Mouse (Mus musculus): ENCODE measurements at regions not wholly inside any gene's neighbourhood (a gene's known extent, or its start where the extent isn't known, plus 50 kb on each side); places are given as distances from the start of the nearest gene placed in this dataset.
A peak's percentile ranks its signal among the peaks of the same experiment; 100 is the strongest.

- Histone ChIP-seq H3K4me1 (ENCODE audit: control insufficient read depth, insufficient read depth) (0 out of 2 replicates have a peak, but pooled peaks cover 5% of the 10 kb centered on the region), H3K27ac (ENCODE audit: low read depth) (no peak overlapping the region), H3K27me3 (ENCODE audit: control insufficient read depth, insufficient read depth, low read length) (no peaks in the 10 kb centered on the region), H3K36me3 (replicated peaks; ENCODE audit: control insufficient read depth, insufficient read depth, low read length) (no peaks in the 10 kb centered on the region), H3K4me3 (ENCODE audit: low read depth, low read length) (no peak overlapping the region), H3K9ac (replicated peaks; ENCODE audit: low read depth, low read length) (no peak overlapping the region), H3K4me2 (ENCODE audit: low read depth, low read length) (peak overlapping the region; percentile 47), H3K9me3 (replicated peaks; ENCODE audit: control insufficient read depth, low read length) (no peaks in the 10 kb centered on the region)
- ATAC-seq (ENCODE audit: insufficient read depth, low read depth): no peak
- TF ChIP-seq CTCF (IDR thresholded peaks at IDR 0.05; ENCODE audit: low read depth): no peak
- no peak for TF ChIP-seq EP300 (IDR thresholded peaks at IDR 0.05; ENCODE audit: low read depth)
- DNase-seq (ENCODE audit: low spot score): no peak
- 59% methylated on average over 6 of the region's 6 CpGs for WGBS
Observed at GRCm38 (mm10) chr17:83287381-83288142, 63.2 kb upstream of the Eml4 start.

GRCm38 (mm10) chr17:83288143-83288492 lies 62.6 kb upstream of the Eml4 start:
- H3K36me3 ChIP-seq (replicated peaks; ENCODE audit: control insufficient read depth, insufficient read depth, low read length): no peaks in the 10 kb centered on the region
- 8% methylated on average over 7 of the region's 7 CpGs for WGBS
- TF ChIP-seq CTCF (IDR thresholded peaks at IDR 0.05; ENCODE audit: low read depth): no peak; the same call in 1 of the 2 replicates
- no peak for TF ChIP-seq EP300 (IDR thresholded peaks at IDR 0.05; ENCODE audit: low read depth)
- H3K9ac ChIP-seq (replicated peaks; ENCODE audit: low read depth, low read length): no peak overlapping the region
- no peak overlapping the region for H3K4me3 ChIP-seq (ENCODE audit: low read depth, low read length)
- H3K4me1 ChIP-seq (ENCODE audit: control insufficient read depth, insufficient read depth): 0 out of 2 replicates have a peak, but pooled peaks cover 5% of the 10 kb centered on the region
- H3K27ac ChIP-seq (ENCODE audit: low read depth): no peak overlapping the region
- no peaks in the 10 kb centered on the region for H3K9me3 ChIP-seq (replicated peaks; ENCODE audit: control insufficient read depth, low read length)
- peak; percentile 70 for DNase-seq (ENCODE audit: low spot score)
- no peaks in the 10 kb centered on the region for H3K27me3 ChIP-seq (ENCODE audit: control insufficient read depth, insufficient read depth, low read length)
- ATAC-seq (ENCODE audit: insufficient read depth, low read depth): peak; percentile 72
- H3K4me2 ChIP-seq (ENCODE audit: low read depth, low read length): peak overlapping the region; percentile 47

GRCm38 (mm10) chr17:83295526-83296238 lies 55.0 kb upstream of the Eml4 start:
- Histone ChIP-seq H3K4me1 (ENCODE audit: control insufficient read depth, insufficient read depth) (peaks cover 10% of the 10 kb centered on the region), H3K4me3 (ENCODE audit: low read depth, low read length) (peak overlapping the region; percentile 4; the same call in 1 of the 2 replicates), H3K27me3 (ENCODE audit: control insufficient read depth, insufficient read depth, low read length) (no peaks in the 10 kb centered on the region), H3K9ac (replicated peaks; ENCODE audit: low read depth, low read length) (no peak overlapping the region), H3K27ac (ENCODE audit: low read depth) (0 out of 2 replicates have a peak overlapping the region, but pooled peaks have one; percentile 7), H3K9me3 (replicated peaks; ENCODE audit: control insufficient read depth, low read length) (no peaks in the 10 kb centered on the region), H3K36me3 (replicated peaks; ENCODE audit: control insufficient read depth, insufficient read depth, low read length) (no peaks in the 10 kb centered on the region), H3K4me2 (ENCODE audit: low read depth, low read length) (peak overlapping the region; percentile 47)
- DNase-seq (ENCODE audit: low spot score) (no peak), ATAC-seq (ENCODE audit: insufficient read depth, low read depth) (peak; percentile 24; the same call in 1 of the 2 replicates)
- TF ChIP-seq CTCF (IDR thresholded peaks at IDR 0.05; ENCODE audit: low read depth) (no peak), EP300 (IDR thresholded peaks at IDR 0.05; ENCODE audit: low read depth) (no peak)
- 30% methylated on average over 13 of the region's 13 CpGs for WGBS

GRCm38 (mm10) chr17:83297379-83298121 lies 53.2 kb upstream of the Eml4 start:
- Histone ChIP-seq H3K36me3 (replicated peaks; ENCODE audit: control insufficient read depth, insufficient read depth, low read length) (no peaks in the 10 kb centered on the region), H3K4me1 (ENCODE audit: control insufficient read depth, insufficient read depth) (peaks cover 10% of the 10 kb centered on the region), H3K9me3 (replicated peaks; ENCODE audit: control insufficient read depth, low read length) (no peaks in the 10 kb centered on the region), H3K27ac (ENCODE audit: low read depth) (no peak overlapping the region), H3K4me3 (ENCODE audit: low read depth, low read length) (no peak overlapping the region), H3K4me2 (ENCODE audit: low read depth, low read length) (no peak overlapping the region), H3K9ac (replicated peaks; ENCODE audit: low read depth, low read length) (no peak overlapping the region), H3K27me3 (ENCODE audit: control insufficient read depth, insufficient read depth, low read length) (no peaks in the 10 kb centered on the region)
- no peak for ATAC-seq (ENCODE audit: insufficient read depth, low read depth)
- DNase-seq (ENCODE audit: low spot score): no peak
- WGBS: 71% methylated on average over 6 of the region's 6 CpGs
- TF ChIP-seq EP300 (IDR thresholded peaks at IDR 0.05; ENCODE audit: low read depth) (no peak), CTCF (IDR thresholded peaks at IDR 0.05; ENCODE audit: low read depth) (no peak)
